Mouse (Mus musculus) midbrain, embryonic 15.5 days (tissue): Measurements from ENCODE around the gene Glipr1l2. TPM values are rescaled to one million over a fixed set of nuclear protein-coding genes. Genes with fewer than 3 reads are reported as not detected.

Experiments
- ATAC-seq: fragments of 200-750 bp; cut with Nextera tagmentation; replicated peaks from 2 replicates; pipeline ENCODE4 v1.8.0; 2017; ENCODE audit warnings: moderate TSS enrichment
- H3K27ac ChIP-seq: fragments of 300-500 bp; sonication (generic); 2 replicates; pipeline ENCODE4 v1.5.1; 2015; ENCODE audit warnings: mild to moderate bottlenecking, inconsistent platforms
- H3K27me3 ChIP-seq: fragments of 300-500 bp; sonication (generic); replicated peaks from 2 replicates; pipeline ENCODE4 v1.6.1; 2015; ENCODE audit warnings: inconsistent platforms
- H3K36me3 ChIP-seq: fragments of 300-500 bp; sonication (generic); replicated peaks from 2 replicates; pipeline ENCODE4 v1.6.1; 2015; ENCODE audit warnings: inconsistent platforms
- H3K4me1 ChIP-seq: fragments of 300-500 bp; sonication (generic); 2 replicates; pipeline ENCODE4 v1.6.1; 2015; ENCODE audit warnings: inconsistent platforms
- H3K4me2 ChIP-seq: fragments of 300-500 bp; sonication (generic); 2 replicates; pipeline ENCODE4 v1.6.1; 2015; ENCODE audit warnings: inconsistent platforms, mild to moderate bottlenecking, moderate library complexity
- H3K4me3 ChIP-seq: fragments of 300-500 bp; sonication (generic); 2 replicates; pipeline ENCODE4 v1.5.1; 2015; ENCODE audit warnings: mild to moderate bottlenecking, inconsistent platforms
- H3K9ac ChIP-seq: fragments of 300-500 bp; sonication (generic); 2 replicates; pipeline ENCODE4 v1.6.1; 2015; ENCODE audit warnings: mild to moderate bottlenecking, inconsistent platforms
- H3K9me3 ChIP-seq: fragments of 300-500 bp; sonication (generic); 2 replicates; pipeline ENCODE4 v1.6.1; 2016; ENCODE audit warnings: inconsistent platforms
- WGBS: fragments of 180-500 bp; shearing (Covaris S2); methylation state at CpG from one replicate; pipeline ENCODE4 v1.1.7; 2015; ENCODE audit warnings: mixed read lengths; 5-methylcytosine and 5-hydroxymethylcytosine counted together
- polyA plus RNA-seq: library from polyadenylated mRNA; unstranded; fragments of >200 nt; fragmentation: Nextera tagmentation; extraction: Ambion mirVana; gene quantifications from 2 replicates; pipeline ENCODE4 v1.2.1, GENCODE M21; 2015

Glipr1l2 gene
- polyA plus RNA-seq, 1 experiment from 2014 or later = not detected

- Histone ChIP-seq H3K9me3 (no peaks in the 10 kb centered on the region), H3K4me3 (no peak overlapping the region), H3K9ac (no peak overlapping the region), H3K4me1 (no peaks in the 10 kb centered on the region), H3K27me3 (no peaks in the 10 kb centered on the region), H3K36me3 (no peaks in the 10 kb centered on the region), H3K4me2 (no peak overlapping the region), H3K27ac (no peak overlapping the region)
- WGBS = 97% methylated on average over 3 of the region's 3 CpGs
- ATAC-seq = no peak
Observed at GRCm38 (mm10) chr10:112132194-112132593, 49.0 kb downstream of the Glipr1l2 start.

- Histone ChIP-seq H3K9ac (peak overlapping the region; percentile 29; the same call in 1 of the 2 replicates), H3K27me3 (no peaks in the 10 kb centered on the region)
- 16% methylated on average over 9 of the region's 9 CpGs for WGBS
Observed at GRCm38 (mm10) chr10:112138050-112138870, 55.1 kb downstream of the Glipr1l2 start.

GRCm38 (mm10) chr10:112138871-112139430, 55.8 kb downstream of the Glipr1l2 start:
- H3K27ac ChIP-seq = peak overlapping the region; percentile 70
- WGBS = 25% methylated on average over 6 of the region's 6 CpGs

More at GRCm38 (mm10) chr10:112138050-112138870, 55.1 kb downstream of the Glipr1l2 start:
- Histone ChIP-seq H3K4me2 (peak overlapping the region; percentile 49), H3K27ac (peak overlapping the region; percentile 70), H3K9me3 (no peaks in the 10 kb centered on the region), H3K4me1 (no peaks in the 10 kb centered on the region), H3K36me3 (no peaks in the 10 kb centered on the region), H3K4me3 (peak overlapping the region; percentile 34)
- ATAC-seq = peak; percentile 96

GRCm38 (mm10) chr10:112139834-112140233, 56.7 kb downstream of the Glipr1l2 start:
- ATAC-seq = no peak
- Histone ChIP-seq H3K27ac (no peak overlapping the region), H3K4me3 (no peak overlapping the region), H3K9ac (no peak overlapping the region), H3K36me3 (no peaks in the 10 kb centered on the region), H3K27me3 (no peaks in the 10 kb centered on the region), H3K4me1 (no peaks in the 10 kb centered on the region), H3K9me3 (no peaks in the 10 kb centered on the region), H3K4me2 (no peak overlapping the region)
- 54% methylated on average over 2 of the region's 2 CpGs for WGBS

More at GRCm38 (mm10) chr10:112138871-112139430, 55.8 kb downstream of the Glipr1l2 start:
- H3K9ac ChIP-seq = peak overlapping the region; percentile 29; the same call in 1 of the 2 replicates
- no peaks in the 10 kb centered on the region for H3K36me3 ChIP-seq
- peak; percentile 61 for ATAC-seq
- peak overlapping the region; percentile 34 for H3K4me3 ChIP-seq
- no peaks in the 10 kb centered on the region for H3K27me3 ChIP-seq
- H3K9me3 ChIP-seq = no peaks in the 10 kb centered on the region
- H3K4me1 ChIP-seq = no peaks in the 10 kb centered on the region
- H3K4me2 ChIP-seq = peak overlapping the region; percentile 49

Other genes with a start within 250 kb of the Glipr1l2 start
- 38.8 and 41.5 TPM in 2 replicates for gene Krr1, start 110.7 kb upstream of the Glipr1l2 start, polyA plus RNA-seq
- 0.39 and 0.57 TPM in 2 replicates for gene Glipr1, start 80.7 kb upstream of the Glipr1l2 start, polyA plus RNA-seq
- gene Glipr1l1, start 23.2 kb upstream of the Glipr1l2 start, polyA plus RNA-seq = 0.26 and 0.33 TPM in 2 replicates
- 0.45 and 0.86 TPM in 2 replicates for gene Glipr1l3, start 77.0 kb downstream of the Glipr1l2 start, polyA plus RNA-seq
- gene Caps2, start 80.3 kb downstream of the Glipr1l2 start, polyA plus RNA-seq = 0.47 and 0.58 TPM in 2 replicates
- 6.1 and 7.8 TPM in 2 replicates for gene Kcnc2, start 187.8 kb downstream of the Glipr1l2 start, polyA plus RNA-seq